ENCODE assay signal across 23 mouse cellular contexts in genomic region chr8:95837266-95837665, GRCm38 (mm10).
"Had no signal": no experiment of that assay in that cellular context is flagged by ENCODE, and none has a peak within 500 bp of the region (broad histone marks: within the 10 kb centered on the region; RNA-seq: fewer than 3 reads in every experiment).

No protein-coding gene starts in this region.

- H3K9me3 ChIP-seq: heart, embryonic 13.5 days; heart, embryonic 15.5 days; hindbrain, embryonic 13.5 days; hindbrain, embryonic 15.5 days; kidney, embryonic 15.5 days; limb, embryonic 13.5 days; limb, embryonic 15.5 days had no signal

- DNase-seq: gastrocnemius, adult 2 months; gastrocnemius, postnatal 14 days; gastrocnemius, postnatal 36 days; heart, postnatal 14 days; heart, postnatal 36 days; kidney, adult 11 months; kidney, adult 2 months; kidney, adult 9 months; kidney, postnatal 14 days; kidney, postnatal 36 days; layer of hippocampus, adult 9-11 months; layer of hippocampus, postnatal 36 days; left cerebral cortex, postnatal 4 days had no signal

- H3K4me3 ChIP-seq: gastrocnemius, adult 2 months; heart, adult 2 months; heart, embryonic 13.5 days; heart, embryonic 15.5 days; hindbrain, embryonic 13.5 days; hindbrain, embryonic 15.5 days; kidney, embryonic 15.5 days; limb, embryonic 13.5 days; limb, embryonic 15.5 days had no signal

- H3K27ac ChIP-seq: gastrocnemius, adult 2 months; heart, adult 2 months; heart, embryonic 13.5 days; heart, embryonic 15.5 days; hindbrain, embryonic 13.5 days; hindbrain, embryonic 15.5 days; hindbrain, postnatal 0 days; kidney, embryonic 15.5 days; kidney, postnatal 0 days; limb, embryonic 13.5 days; limb, embryonic 15.5 days had no signal

- H3K27me3 ChIP-seq: heart, embryonic 13.5 days; heart, embryonic 15.5 days; hindbrain, embryonic 13.5 days; hindbrain, embryonic 15.5 days; kidney, embryonic 15.5 days; limb, embryonic 13.5 days; limb, embryonic 15.5 days had no signal
